Mouse (Mus musculus): ENCODE data around the gene Rfx7. TPM values are rescaled to one million over a fixed set of nuclear protein-coding genes. Genes with fewer than 3 reads are reported as not detected.
"Not testable (repeated sequence)": the region's sequence is repeated elsewhere in the genome, so short reads cannot be mapped to it uniquely, and the experiment has no call there.

Rfx7 gene
- polyA plus RNA-seq, 1 experiment from 2014 or later, result 24.4 TPM

GRCm38 (mm10) chr9:72661895-72662661, 130.0 kb downstream of the Rfx7 start, which contains the start of gene Nedd4:
TSS of gene Nedd4 (plus strand) at chr9:72662346.
- peaks cover 40% of the 10 kb centered on the region for H3K4me1 ChIP-seq
- peak within 1 kb of the TSS; percentile 96 for H3K4me3 ChIP-seq (replicated peaks)
- H3K9me3 ChIP-seq, result no peaks in the 10 kb centered on the region
- peaks cover 27% of the 10 kb centered on the region for H3K36me3 ChIP-seq (replicated peaks)
- peak within 1 kb of the TSS; percentile 96 for H3K4me2 ChIP-seq
- peak within 1 kb of the TSS; percentile 97 for H3K27ac ChIP-seq
- under 1% methylated on average over 71 of the region's 83 CpGs for WGBS
- peak; percentile 90 for ATAC-seq (ENCODE audit: low FRiP score)
- H3K9ac ChIP-seq, result peak within 1 kb of the TSS; percentile 100
- H3K27me3 ChIP-seq, result no peaks in the 10 kb centered on the region

- Histone ChIP-seq H3K27ac (peak overlapping the region; percentile 97), H3K4me3 (replicated peaks) (peak overlapping the region; percentile 96), H3K9ac (peak overlapping the region; percentile 100), H3K36me3 (replicated peaks) (peaks cover 33% of the 10 kb centered on the region), H3K27me3 (no peaks in the 10 kb centered on the region), H3K4me2 (peak overlapping the region; percentile 96), H3K9me3 (no peaks in the 10 kb centered on the region), H3K4me1 (peaks cover 44% of the 10 kb centered on the region)
- ATAC-seq (ENCODE audit: low FRiP score), result peak; percentile 73
- WGBS, result under 1% methylated on average over 55 of the region's 55 CpGs
Observed at GRCm38 (mm10) chr9:72662691-72663533, 130.9 kb downstream of the Rfx7 start.

- Histone ChIP-seq H3K9me3 (no peaks in the 10 kb centered on the region), H3K4me3 (replicated peaks) (peak overlapping the region; percentile 96), H3K9ac (peak overlapping the region; percentile 100), H3K27ac (peak overlapping the region; percentile 97), H3K36me3 (replicated peaks) (peaks cover 33% of the 10 kb centered on the region), H3K4me2 (peak overlapping the region; percentile 96), H3K4me1 (peaks cover 44% of the 10 kb centered on the region), H3K27me3 (no peaks in the 10 kb centered on the region)
- no peak for ATAC-seq (ENCODE audit: low FRiP score)
- WGBS, result 10% methylated on average over 10 of the region's 10 CpGs
Observed at GRCm38 (mm10) chr9:72663534-72663918, 131.5 kb downstream of the Rfx7 start.

- 34% methylated on average over 12 of the region's 12 CpGs for WGBS
- Histone ChIP-seq H3K9me3 (no peaks in the 10 kb centered on the region), H3K4me3 (replicated peaks) (peak overlapping the region; percentile 96), H3K27ac (peak overlapping the region; percentile 97), H3K27me3 (no peaks in the 10 kb centered on the region), H3K4me2 (peak overlapping the region; percentile 96), H3K9ac (peak overlapping the region; percentile 100), H3K36me3 (replicated peaks) (peaks cover 43% of the 10 kb centered on the region), H3K4me1 (peaks cover 54% of the 10 kb centered on the region)
- ATAC-seq (ENCODE audit: low FRiP score), result no peak
Observed at GRCm38 (mm10) chr9:72664409-72665351, 132.6 kb downstream of the Rfx7 start.

- peak overlapping the region; percentile 97 for H3K27ac ChIP-seq
Observed at GRCm38 (mm10) chr9:72665517-72665916, 133.5 kb downstream of the Rfx7 start.

GRCm38 (mm10) chr9:72666352-72667021, 134.4 kb downstream of the Rfx7 start:
- not testable (repeated sequence) for H3K9me3 ChIP-seq; H3K27ac ChIP-seq; H3K27me3 ChIP-seq; H3K9ac ChIP-seq; H3K4me2 ChIP-seq; ATAC-seq (ENCODE audit: low FRiP score); H3K4me3 ChIP-seq (replicated peaks)
- Histone ChIP-seq H3K36me3 (replicated peaks) (peaks cover 55% of the 10 kb centered on the region), H3K4me1 (peaks cover 53% of the 10 kb centered on the region)
- 77% methylated on average over 7 of the region's 8 CpGs for WGBS

More at GRCm38 (mm10) chr9:72665517-72665916, 133.5 kb downstream of the Rfx7 start:
- peak overlapping the region; percentile 36 for H3K9ac ChIP-seq
- ATAC-seq (ENCODE audit: low FRiP score), result no peak
- H3K4me3 ChIP-seq (replicated peaks), result peak overlapping the region; percentile 96
- 54% methylated on average over 7 of the region's 7 CpGs for WGBS
- peaks cover 49% of the 10 kb centered on the region for H3K36me3 ChIP-seq (replicated peaks)
- H3K27me3 ChIP-seq, result no peaks in the 10 kb centered on the region
- no peaks in the 10 kb centered on the region for H3K9me3 ChIP-seq
- H3K4me2 ChIP-seq, result peak overlapping the region; percentile 96
- peaks cover 60% of the 10 kb centered on the region for H3K4me1 ChIP-seq

GRCm38 (mm10) chr9:72667126-72667525, 135.1 kb downstream of the Rfx7 start:
- H3K4me3 ChIP-seq (replicated peaks), result no peak overlapping the region
- no peak overlapping the region for H3K27ac ChIP-seq
- no peak for ATAC-seq (ENCODE audit: low FRiP score)
- 93% methylated on average over 3 of the region's 3 CpGs for WGBS
- peaks cover 50% of the 10 kb centered on the region for H3K4me1 ChIP-seq
- H3K27me3 ChIP-seq, result no peaks in the 10 kb centered on the region
- no peaks in the 10 kb centered on the region for H3K9me3 ChIP-seq
- H3K36me3 ChIP-seq (replicated peaks), result peaks cover 60% of the 10 kb centered on the region
- H3K9ac ChIP-seq, result no peak overlapping the region
- H3K4me2 ChIP-seq, result no peak overlapping the region

GRCm38 (mm10) chr9:72669383-72669782, 137.3 kb downstream of the Rfx7 start:
- no peak overlapping the region for H3K4me3 ChIP-seq (replicated peaks)
- H3K9me3 ChIP-seq, result no peaks in the 10 kb centered on the region
- no peaks in the 10 kb centered on the region for H3K27me3 ChIP-seq
- no peak overlapping the region for H3K27ac ChIP-seq
- WGBS, result 79% methylated on average over 7 of the region's 7 CpGs
- H3K4me1 ChIP-seq, result peaks cover 43% of the 10 kb centered on the region
- H3K36me3 ChIP-seq (replicated peaks), result peaks cover 73% of the 10 kb centered on the region
- ATAC-seq (ENCODE audit: low FRiP score), result no peak
- H3K4me2 ChIP-seq, result no peak overlapping the region
- no peak overlapping the region for H3K9ac ChIP-seq

- Histone ChIP-seq H3K27ac (no peak overlapping the region), H3K4me3 (replicated peaks) (no peak overlapping the region), H3K4me2 (no peak overlapping the region), H3K36me3 (replicated peaks) (peaks cover 74% of the 10 kb centered on the region), H3K4me1 (peaks cover 18% of the 10 kb centered on the region), H3K9me3 (no peaks in the 10 kb centered on the region), H3K9ac (no peak overlapping the region), H3K27me3 (no peaks in the 10 kb centered on the region)
- WGBS, result 33% methylated on average over 2 of the region's 2 CpGs
- ATAC-seq (ENCODE audit: low FRiP score), result no peak
Observed at GRCm38 (mm10) chr9:72672361-72672760, 140.3 kb downstream of the Rfx7 start.

Measured in forebrain, embryonic 12.5 days (tissue).